Mouse (Mus musculus) mature B cell (primary cell): ENCODE results near the gene Pnma5.

ENCODE experiments used
- in situ Hi-C: fragments of 300-500 bp; cut with MboI; formaldehyde crosslinking; loops from 2 replicates; pipeline ENCODE4 v1.14.3; 2019

Pnma5 gene

DNA sequence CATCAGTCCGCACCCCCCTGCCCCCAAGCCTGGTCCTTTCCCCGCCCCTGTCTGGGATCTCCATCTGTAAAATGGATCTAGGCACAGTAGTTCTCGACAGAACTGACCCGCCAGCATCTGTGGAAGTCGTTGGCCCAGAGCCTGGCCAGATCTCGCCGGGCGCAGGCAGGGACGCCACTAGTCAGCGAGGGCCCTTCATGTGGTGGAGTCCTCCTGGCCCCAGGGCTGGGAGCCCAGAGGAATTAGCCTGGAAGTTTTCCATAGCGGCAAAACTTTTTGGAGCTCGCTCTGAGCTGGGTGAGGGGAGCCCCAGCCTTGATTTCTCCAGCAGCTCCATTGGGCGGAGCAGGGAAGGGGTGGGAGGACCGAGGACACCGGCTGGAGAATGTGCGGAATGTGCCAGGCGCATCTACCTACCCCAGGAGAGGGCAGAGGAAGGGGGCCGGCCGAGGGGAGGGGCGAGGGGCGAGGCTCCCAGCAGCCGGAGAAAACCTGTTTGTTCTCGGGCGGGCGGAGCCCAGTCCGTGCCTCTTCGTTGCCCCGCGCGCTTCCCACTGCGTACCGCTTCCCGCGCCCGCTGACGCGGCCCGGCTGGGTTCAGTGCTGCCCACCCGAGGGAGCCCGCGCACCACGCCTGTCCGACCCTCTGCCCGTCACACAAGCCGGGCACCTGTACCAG lies 49.9 kb downstream of the Pnma5 start, which contains the start of gene Zfp185:
Zfp185 (plus strand) TSS at position 499 of the 679 bp plus-strand sequence.
- in situ Hi-C loops: no loop called here

DNA sequence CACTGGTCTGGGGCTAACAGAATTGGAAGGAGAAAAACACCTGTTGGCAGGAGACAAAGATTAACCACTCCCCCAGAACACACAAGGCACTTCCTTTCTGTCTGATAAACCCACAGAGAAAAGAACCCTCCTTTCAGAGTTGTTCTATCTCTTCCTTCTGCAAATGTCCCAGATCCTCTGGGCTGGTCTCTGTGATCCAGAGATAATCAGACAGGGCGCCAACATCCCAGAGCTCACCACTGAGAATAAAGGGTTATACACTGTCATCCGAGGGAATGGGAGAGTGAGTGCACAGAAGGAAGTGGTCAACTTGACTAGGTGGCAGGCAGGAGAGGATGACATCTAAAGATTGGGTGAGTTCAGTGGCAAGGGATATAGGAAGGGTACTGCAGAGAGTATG lies 51.3 kb downstream of the Pnma5 start:
- in situ Hi-C loops: no loop called here
